Mouse (Mus musculus) midbrain, postnatal 0 days (tissue): ENCODE data around the gene Lin7a. TPM values are rescaled to one million over a fixed set of nuclear protein-coding genes. Genes with fewer than 3 reads are reported as not detected.

Experiments
- ATAC-seq: fragments of 200-750 bp; cut with Nextera tagmentation; 2 replicates; pipeline ENCODE4 v1.8.0; 2017; ENCODE audit warnings: moderate number of reproducible peaks, mild to moderate bottlenecking, moderate TSS enrichment, moderate library complexity; ENCODE audit not compliant: low FRiP score
- DNase-seq: peaks from one replicate; pipeline ENCODE4 v3.0.0-alpha.2; 2015; ENCODE audit warnings: low spot score
- H3K27ac ChIP-seq: fragments of 300-500 bp; sonication (generic); 2 replicates; pipeline ENCODE4 v1.5.1; 2014; ENCODE audit warnings: low read depth, mild to moderate bottlenecking, low read length, mixed read lengths
- H3K27me3 ChIP-seq: fragments of 300-500 bp; sonication (generic); 2 replicates; pipeline ENCODE4 v1.6.1; 2014; ENCODE audit warnings: low read length, control low read depth, mixed read lengths; ENCODE audit not compliant: insufficient read depth
- H3K36me3 ChIP-seq: fragments of 300-500 bp; sonication (generic); 2 replicates; pipeline ENCODE4 v1.6.1; 2014; ENCODE audit warnings: low read length, control low read depth, mixed read lengths; ENCODE audit not compliant: insufficient read depth
- H3K4me1 ChIP-seq: fragments of 300-500 bp; sonication (generic); 2 replicates; pipeline ENCODE4 v1.6.1; 2014; ENCODE audit warnings: mild to moderate bottlenecking, control low read depth, antibody characterized with exemption, low read length, mixed read lengths; ENCODE audit not compliant: insufficient read depth
- H3K4me2 ChIP-seq: fragments of 300-500 bp; sonication (generic); 2 replicates; pipeline ENCODE4 v1.6.1; 2014; ENCODE audit warnings: low read depth, mild to moderate bottlenecking, low read length, mixed read lengths; ENCODE audit not compliant: poor library complexity, severe bottlenecking
- H3K4me3 ChIP-seq: fragments of 300-500 bp; sonication (generic); 2 replicates; pipeline ENCODE4 v1.5.1; 2014; ENCODE audit warnings: low read depth, mild to moderate bottlenecking, low read length, moderate library complexity
- H3K9ac ChIP-seq: fragments of 300-500 bp; sonication (generic); replicated peaks from 2 replicates; pipeline ENCODE4 v1.6.1; 2014; ENCODE audit warnings: mild to moderate bottlenecking, low read length, moderate library complexity, mixed read lengths; ENCODE audit not compliant: poor library complexity, severe bottlenecking
- H3K9me3 ChIP-seq: fragments of 300-500 bp; sonication (generic); 2 replicates; pipeline ENCODE4 v1.6.1; 2016; ENCODE audit warnings: low read length, control low read depth
- CTCF ChIP-seq: IDR thresholded peaks from 2 replicates; pipeline ENCODE4 v1.5.1; 2016; ENCODE audit warnings: antibody characterized with exemption, mild to moderate bottlenecking
- WGBS: fragments of 180-500 bp; shearing (Covaris S2); extraction: QIAGEN DNeasy Blood & Tissue Kit; methylation state at CpG from one replicate; pipeline ENCODE4 v1.1.7; 2014; 5-methylcytosine and 5-hydroxymethylcytosine counted together
- polyA plus RNA-seq: library from polyadenylated mRNA; unstranded; fragments of >200 nt; fragmentation: Nextera tagmentation; extraction: Ambion mirVana; gene quantifications from 2 replicates; pipeline ENCODE4 v1.2.1, GENCODE M21; 2015
- total RNA-seq: library from RNA; depleted of rRNA; stranded (reverse); fragments of >200 nt; gene quantifications from 2 replicates; pipeline ENCODE4 v1.2.3, GENCODE M21; 2014

The Lin7a gene
- total and polyA plus RNA-seq, 2 experiments from 2014 or later = 28.5 to 41.7 TPM

DNA sequence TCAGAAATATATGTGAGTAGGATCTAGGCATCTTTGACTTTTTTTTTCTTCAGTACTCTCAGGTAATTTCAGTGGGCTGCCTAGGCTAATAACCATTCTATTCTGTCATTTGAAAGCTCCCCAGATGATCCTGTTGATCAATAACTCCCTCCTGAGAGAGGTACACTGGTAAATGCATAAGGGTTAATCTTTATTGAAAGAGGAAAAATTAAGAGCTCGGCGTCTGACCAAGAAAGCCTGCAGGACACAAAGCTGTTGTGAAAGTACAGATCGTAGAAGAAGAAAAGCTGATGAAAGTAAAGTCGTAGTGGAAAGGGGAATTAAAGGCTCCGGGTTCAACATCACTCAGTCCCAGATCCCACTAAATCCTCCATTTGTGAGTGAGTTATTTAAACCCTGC is 44.2 kb downstream of the Lin7a start:
- H3K27me3 ChIP-seq = no peaks in the 10 kb centered on the region
- H3K9me3 ChIP-seq = no peaks in the 10 kb centered on the region
- DNase-seq (no peak), ATAC-seq (no peak)
- H3K4me1 ChIP-seq = no peaks in the 10 kb centered on the region
- H3K4me2 ChIP-seq = no peak overlapping the region
- no peak overlapping the region for H3K27ac ChIP-seq
- no peaks in the 10 kb centered on the region for H3K36me3 ChIP-seq
- 58% methylated on average over 5 of the region's 5 CpGs for WGBS
- no peak overlapping the region for H3K4me3 ChIP-seq
- TF ChIP-seq CTCF = no peak
- H3K9ac ChIP-seq = no peak overlapping the region

DNA sequence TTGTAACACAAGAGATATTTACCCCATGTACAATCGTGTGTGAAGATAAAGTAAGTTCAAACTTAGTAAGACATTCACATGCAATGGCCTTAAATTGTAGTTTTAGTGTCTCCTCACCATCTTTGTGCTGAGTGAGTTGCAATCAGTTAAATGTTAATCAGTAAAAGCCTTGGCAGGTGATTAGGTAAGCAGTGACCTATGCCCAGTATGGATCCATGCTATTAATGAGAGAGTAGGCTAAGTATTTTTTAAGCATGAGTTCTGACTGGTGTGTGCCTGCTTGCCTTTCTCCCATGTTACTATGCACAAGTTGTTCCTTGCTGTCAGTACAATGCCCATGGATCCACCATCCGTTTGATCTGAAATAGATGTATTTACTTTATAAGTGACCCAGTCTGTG is 44.6 kb downstream of the Lin7a start:
- Histone ChIP-seq H3K9me3 (no peaks in the 10 kb centered on the region), H3K4me3 (no peak overlapping the region), H3K36me3 (no peaks in the 10 kb centered on the region), H3K9ac (no peak overlapping the region), H3K4me1 (no peaks in the 10 kb centered on the region), H3K27me3 (no peaks in the 10 kb centered on the region), H3K27ac (no peak overlapping the region), H3K4me2 (no peak overlapping the region)
- DNase-seq = no peak
- 64% methylated on average over 2 of the region's 2 CpGs for WGBS
- no peak for ATAC-seq
- no peak for TF ChIP-seq CTCF

- no peak overlapping the region for H3K4me3 ChIP-seq
- no peaks in the 10 kb centered on the region for H3K27me3 ChIP-seq
- ATAC-seq = no peak
- no peak overlapping the region for H3K4me2 ChIP-seq
- WGBS = 84% methylated on average over 2 of the region's 2 CpGs
- no peak overlapping the region for H3K27ac ChIP-seq
- H3K9ac ChIP-seq = no peak overlapping the region
- no peaks in the 10 kb centered on the region for H3K4me1 ChIP-seq
- DNase-seq = no peak
- H3K9me3 ChIP-seq = no peaks in the 10 kb centered on the region
- TF ChIP-seq CTCF = no peak
- H3K36me3 ChIP-seq = no peaks in the 10 kb centered on the region
Measured at GRCm38 (mm10) chr10:107319648-107320047, 48.2 kb downstream of the Lin7a start.

GRCm38 (mm10) chr10:107323865-107324264 is 52.4 kb downstream of the Lin7a start:
- Histone ChIP-seq H3K36me3 (no peaks in the 10 kb centered on the region), H3K27me3 (no peaks in the 10 kb centered on the region), H3K4me3 (no peak overlapping the region), H3K4me2 (no peak overlapping the region), H3K4me1 (no peaks in the 10 kb centered on the region), H3K9ac (no peak overlapping the region), H3K9me3 (no peaks in the 10 kb centered on the region), H3K27ac (no peak overlapping the region)
- 94% methylated on average over 7 of the region's 7 CpGs for WGBS
- DNase-seq = no peak
- no peak for TF ChIP-seq CTCF
- no peak for ATAC-seq

- ATAC-seq (no peak), DNase-seq (no peak)
- H3K9me3 ChIP-seq = no peaks in the 10 kb centered on the region
- no peaks in the 10 kb centered on the region for H3K36me3 ChIP-seq
- H3K27me3 ChIP-seq = no peaks in the 10 kb centered on the region
- H3K4me1 ChIP-seq = no peaks in the 10 kb centered on the region
- H3K27ac ChIP-seq = no peak overlapping the region
- H3K9ac ChIP-seq = no peak overlapping the region
- 91% methylated on average over 5 of the region's 5 CpGs for WGBS
- TF ChIP-seq CTCF = no peak
- no peak overlapping the region for H3K4me2 ChIP-seq
- no peak overlapping the region for H3K4me3 ChIP-seq
Measured at GRCm38 (mm10) chr10:107325558-107325957, 54.1 kb downstream of the Lin7a start.

GRCm38 (mm10) chr10:107339524-107339923 is 68.0 kb downstream of the Lin7a start:
- H3K27me3 ChIP-seq = no peaks in the 10 kb centered on the region
- WGBS = 91% methylated on average over 3 of the region's 3 CpGs
- ATAC-seq = no peak

DNA sequence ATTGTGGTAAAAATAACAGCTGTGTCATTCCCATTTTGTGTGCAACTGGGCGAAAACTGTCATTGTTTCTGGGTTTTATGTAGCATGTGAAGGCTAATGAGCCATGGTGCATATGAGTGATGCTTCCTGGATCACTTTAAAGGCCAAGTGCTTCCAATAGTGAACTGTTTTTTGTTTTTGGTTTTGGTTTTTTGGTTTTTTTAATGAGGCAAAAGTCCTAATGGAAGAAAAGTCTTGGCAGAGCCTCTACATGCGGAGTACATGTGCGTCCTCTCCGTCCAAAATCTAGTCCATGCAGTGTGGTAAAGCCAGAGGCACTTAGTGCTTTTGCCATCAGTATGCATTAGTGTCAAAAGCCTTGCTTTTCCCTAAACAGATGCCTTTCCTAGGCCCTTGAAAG is 69.7 kb downstream of the Lin7a start:
- DNase-seq (peak; percentile 47), ATAC-seq (no peak)
- Histone ChIP-seq H3K4me2 (no peak overlapping the region), H3K4me3 (no peak overlapping the region), H3K9me3 (no peaks in the 10 kb centered on the region), H3K9ac (no peak overlapping the region), H3K27me3 (no peaks in the 10 kb centered on the region), H3K4me1 (no peaks in the 10 kb centered on the region), H3K27ac (no peak overlapping the region), H3K36me3 (no peaks in the 10 kb centered on the region)
- WGBS = 87% methylated on average over 4 of the region's 4 CpGs
- TF ChIP-seq CTCF = no peak

More at GRCm38 (mm10) chr10:107339524-107339923, 68.0 kb downstream of the Lin7a start:
- no peak overlapping the region for H3K4me2 ChIP-seq
- no peaks in the 10 kb centered on the region for H3K36me3 ChIP-seq
- no peak overlapping the region for H3K4me3 ChIP-seq
- no peaks in the 10 kb centered on the region for H3K9me3 ChIP-seq
- no peak for TF ChIP-seq CTCF
- no peak overlapping the region for H3K9ac ChIP-seq
- H3K27ac ChIP-seq = no peak overlapping the region
- no peaks in the 10 kb centered on the region for H3K4me1 ChIP-seq
- no peak for DNase-seq
